Mouse (Mus musculus) liver, postnatal 0 days (tissue): Measurements from ENCODE around the gene Abhd14b.

Source experiments
- CTCF ChIP-seq: sonication (generic); IDR thresholded peaks from 2 replicates; pipeline ENCODE4 v1.5.1; 2016; ENCODE audit warnings: antibody characterized with exemption, low read depth
- EP300 ChIP-seq: IDR thresholded peaks from 2 replicates; pipeline ENCODE4 v1.6.1; 2016; ENCODE audit warnings: antibody characterized with exemption, low read depth, mild to moderate bottlenecking

DNA sequence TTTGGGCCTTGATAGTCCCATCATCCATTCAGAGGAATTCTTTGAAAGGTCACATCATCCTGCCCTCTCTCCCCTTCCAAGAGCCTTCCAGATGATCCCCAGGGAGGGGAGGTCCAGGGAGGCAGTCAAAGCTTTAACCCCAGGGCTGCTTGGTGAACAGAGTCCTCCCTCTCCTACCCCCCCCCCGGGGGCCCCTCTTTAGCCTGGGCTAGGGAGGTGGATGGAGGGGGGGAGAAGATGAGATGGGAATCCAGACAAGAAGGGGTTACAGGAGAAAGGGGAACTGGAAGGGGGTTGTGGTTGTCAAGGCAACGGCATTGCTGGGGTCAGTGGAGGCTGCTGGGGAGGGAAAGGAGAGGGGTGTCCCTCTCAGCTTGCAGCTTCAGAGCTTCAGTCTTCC, 26.7 kb upstream of the Abhd14b start:
- TF ChIP-seq CTCF (no peak), EP300 (no peak)
